Mouse (Mus musculus) gastrocnemius, adult 8-10 months (tissue): Measurements from ENCODE around the gene Rnaset2b. TPM values are rescaled to one million over a fixed set of nuclear protein-coding genes. Genes with fewer than 3 reads are reported as not detected.
"Not testable (repeated sequence)": the region's sequence is repeated elsewhere in the genome, so short reads cannot be mapped to it uniquely, and the experiment has no call there.

Source experiments
- DNase-seq, 2 experiments: peaks; one replicate each; pipeline ENCODE4 v3.0.0; 2022; ENCODE audit warnings: low spot score in 2 of 2
- total RNA-seq, 4 experiments: library from RNA; stranded (reverse); gene quantifications; 2 replicates each; pipeline ENCODE4 v1.2.4; 2022

The Rnaset2b gene
- total RNA-seq, 4 experiments from 2014 or later = 114 to 128 (median 121) TPM

- DNase-seq = not testable (repeated sequence)
Observed at GRCm38 (mm10) chr17:6980144-6980543, 9.7 kb downstream of the Rnaset2b start.

- not testable (repeated sequence) for DNase-seq
Observed at GRCm38 (mm10) chr17:6986118-6986517, 15.7 kb downstream of the Rnaset2b start.

- DNase-seq = not testable (repeated sequence)
Observed at GRCm38 (mm10) chr17:6995504-6995903, 25.1 kb downstream of the Rnaset2b start.

- not testable (repeated sequence) for DNase-seq
Observed at GRCm38 (mm10) chr17:6996826-6997225, 26.4 kb downstream of the Rnaset2b start.

- not testable (repeated sequence) for DNase-seq
Observed at GRCm38 (mm10) chr17:6997778-6998490, 27.5 kb downstream of the Rnaset2b start.

- DNase-seq = not testable (repeated sequence)
Observed at GRCm38 (mm10) chr17:7001790-7002585, 31.6 kb downstream of the Rnaset2b start.

GRCm38 (mm10) chr17:7003392-7003791 lies 33.0 kb downstream of the Rnaset2b start:
- not testable (repeated sequence) for DNase-seq

GRCm38 (mm10) chr17:7005646-7006045 lies 35.2 kb downstream of the Rnaset2b start:
- not testable (repeated sequence) for DNase-seq

- DNase-seq = not testable (repeated sequence)
Observed at GRCm38 (mm10) chr17:7008885-7009284, 38.5 kb downstream of the Rnaset2b start.

- DNase-seq = not testable (repeated sequence)
Observed at GRCm38 (mm10) chr17:7009440-7009839, 39.0 kb downstream of the Rnaset2b start.

- not testable (repeated sequence) for DNase-seq
Observed at GRCm38 (mm10) chr17:7009901-7010300, 39.5 kb downstream of the Rnaset2b start.

GRCm38 (mm10) chr17:7014190-7014589 lies 43.8 kb downstream of the Rnaset2b start:
- DNase-seq = not testable (repeated sequence)

- not testable (repeated sequence) for DNase-seq
Observed at GRCm38 (mm10) chr17:7025257-7025656, 54.8 kb downstream of the Rnaset2b start, which contains the start of gene Gm1604a. Gm1604a (plus strand) TSS chr17:7025568.

GRCm38 (mm10) chr17:7025764-7026346 lies 55.4 kb downstream of the Rnaset2b start:
- not testable (repeated sequence) for DNase-seq

- not testable (repeated sequence) for DNase-seq
Observed at GRCm38 (mm10) chr17:7030204-7030603, 59.8 kb downstream of the Rnaset2b start.

- DNase-seq = not testable (repeated sequence)
Observed at GRCm38 (mm10) chr17:7030622-7031174, 60.3 kb downstream of the Rnaset2b start.

- DNase-seq = not testable (repeated sequence)
Observed at GRCm38 (mm10) chr17:7033192-7034166, 63.0 kb downstream of the Rnaset2b start.
